Mouse (Mus musculus) forebrain, embryonic 12.5 days (tissue): ENCODE data around the gene Chchd6. TPM values are rescaled to one million over a fixed set of nuclear protein-coding genes. Genes with fewer than 3 reads are reported as not detected.

Source experiments
- ATAC-seq: fragments of 200-750 bp; cut with Nextera tagmentation; 2 replicates; pipeline ENCODE4 v1.8.0; 2017; ENCODE audit warnings: moderate TSS enrichment; ENCODE audit not compliant: low FRiP score
- H3K27ac ChIP-seq: fragments of 300-500 bp; sonication (generic); 2 replicates; pipeline ENCODE4 v1.5.1; 2016; ENCODE audit warnings: mild to moderate bottlenecking
- H3K27me3 ChIP-seq: fragments of 300-500 bp; sonication (generic); 2 replicates; pipeline ENCODE4 v1.6.1; 2016; ENCODE audit warnings: mild to moderate bottlenecking
- H3K36me3 ChIP-seq: fragments of 300-500 bp; sonication (generic); replicated peaks from 2 replicates; pipeline ENCODE4 v1.6.1; 2016; ENCODE audit warnings: mild to moderate bottlenecking
- H3K4me1 ChIP-seq: fragments of 300-500 bp; sonication (generic); 2 replicates; pipeline ENCODE4 v1.6.1; 2016
- H3K4me2 ChIP-seq: fragments of 300-500 bp; sonication (generic); 2 replicates; pipeline ENCODE4 v1.6.1; 2016; ENCODE audit warnings: mild to moderate bottlenecking, moderate library complexity
- H3K4me3 ChIP-seq: fragments of 300-500 bp; sonication (generic); replicated peaks from 2 replicates; pipeline ENCODE4 v1.5.1; 2016; ENCODE audit warnings: mild to moderate bottlenecking
- H3K9ac ChIP-seq: fragments of 300-500 bp; sonication (generic); 2 replicates; pipeline ENCODE4 v1.6.1; 2016; ENCODE audit warnings: mild to moderate bottlenecking
- H3K9me3 ChIP-seq: fragments of 300-500 bp; sonication (generic); 2 replicates; pipeline ENCODE4 v1.6.1; 2016
- WGBS: fragments of 180-500 bp; shearing (Covaris S2); methylation state at CpG from one replicate; pipeline ENCODE4 v1.1.7; 2016; 5-methylcytosine and 5-hydroxymethylcytosine counted together
- polyA plus RNA-seq: library from polyadenylated mRNA; unstranded; fragments of >200 nt; fragmentation: Nextera tagmentation; extraction: Ambion mirVana; gene quantifications from 2 replicates; pipeline ENCODE4 v1.2.1, GENCODE M21; 2016

Chchd6 gene
- polyA plus RNA-seq, 1 experiment from 2014 or later: 87.3 TPM

DNA sequence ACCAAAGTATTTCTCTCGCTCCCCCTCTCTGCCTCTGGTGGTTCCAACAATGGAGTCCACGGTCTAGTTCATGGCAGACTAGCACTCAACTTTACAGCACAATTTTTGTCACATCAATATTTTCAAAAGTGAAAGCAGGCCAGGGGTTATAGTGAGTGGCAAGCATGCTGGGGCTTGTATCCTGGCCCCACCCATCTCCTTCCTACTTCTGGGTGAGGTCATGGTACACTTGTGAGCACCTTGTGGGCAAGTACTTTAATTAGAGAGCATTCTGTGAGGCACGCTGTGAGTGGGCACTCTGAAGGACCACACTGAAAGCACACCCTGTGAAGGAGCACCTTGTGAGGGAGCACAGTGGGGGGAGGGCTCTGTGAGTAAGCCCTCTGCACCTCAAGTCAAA, 172.8 kb downstream of the Chchd6 start:
- WGBS: 91% methylated on average over 3 of the region's 3 CpGs
- H3K4me3 ChIP-seq: no peak overlapping the region
- no peaks in the 10 kb centered on the region for H3K27me3 ChIP-seq
- H3K4me1 ChIP-seq: peaks cover 5% of the 10 kb centered on the region; the same call in 1 of the 2 replicates
- no peak overlapping the region for H3K9ac ChIP-seq
- no peaks in the 10 kb centered on the region for H3K36me3 ChIP-seq
- no peak overlapping the region for H3K27ac ChIP-seq
- H3K4me2 ChIP-seq: no peak overlapping the region
- H3K9me3 ChIP-seq: no peaks in the 10 kb centered on the region
- no peak for ATAC-seq

DNA sequence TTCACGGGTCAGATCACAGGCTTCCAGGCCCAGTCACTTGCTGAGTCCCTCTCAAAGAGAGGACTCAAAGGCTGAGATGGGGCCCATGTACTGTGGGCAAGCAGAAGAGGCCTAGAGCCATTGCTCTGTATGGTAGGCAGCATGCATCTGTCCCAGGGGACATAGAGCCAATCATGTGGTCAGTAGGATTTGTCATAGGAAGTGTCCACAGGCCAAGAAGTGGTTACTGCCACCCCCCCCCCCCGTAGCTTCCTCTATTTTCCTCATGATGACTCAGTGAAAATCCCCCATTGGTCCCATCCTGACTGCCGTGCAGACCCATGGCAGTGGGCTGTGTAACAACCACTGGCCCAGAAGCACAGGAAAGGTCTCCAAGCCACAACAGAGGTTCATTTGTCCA, 173.5 kb downstream of the Chchd6 start:
- 89% methylated on average over 3 of the region's 3 CpGs for WGBS
- Histone ChIP-seq H3K9me3 (no peaks in the 10 kb centered on the region), H3K4me2 (no peak overlapping the region), H3K27me3 (no peaks in the 10 kb centered on the region), H3K27ac (no peak overlapping the region), H3K36me3 (no peaks in the 10 kb centered on the region), H3K4me3 (no peak overlapping the region), H3K4me1 (peaks cover 5% of the 10 kb centered on the region; the same call in 1 of the 2 replicates), H3K9ac (no peak overlapping the region)
- no peak for ATAC-seq

DNA sequence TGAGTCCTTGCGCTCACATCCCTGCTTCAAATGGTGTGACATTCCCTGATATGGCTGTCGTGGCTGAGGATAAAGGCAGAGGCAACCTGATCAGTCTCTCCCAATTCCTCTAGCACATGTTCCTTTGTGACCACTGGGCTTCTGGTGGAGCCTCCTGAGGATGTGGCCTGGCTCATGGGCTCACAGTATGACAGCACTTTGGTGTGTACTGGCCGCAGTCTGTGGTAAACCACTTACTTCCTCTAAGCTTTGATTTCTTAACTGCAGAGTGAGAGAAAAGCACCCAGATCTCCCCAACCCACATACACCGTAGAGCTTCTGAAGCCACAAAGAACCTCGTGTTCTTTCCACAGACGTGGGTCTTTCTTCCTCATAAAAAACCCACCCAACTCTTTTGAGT, 173.9 kb downstream of the Chchd6 start:
- Histone ChIP-seq H3K36me3 (no peaks in the 10 kb centered on the region), H3K27me3 (no peaks in the 10 kb centered on the region), H3K4me3 (no peak overlapping the region), H3K27ac (no peak overlapping the region), H3K4me2 (no peak overlapping the region), H3K9ac (no peak overlapping the region), H3K9me3 (no peaks in the 10 kb centered on the region), H3K4me1 (peaks cover 5% of the 10 kb centered on the region; the same call in 1 of the 2 replicates)
- ATAC-seq: no peak
- WGBS: 80% methylated on average over 6 of the region's 6 CpGs

DNA sequence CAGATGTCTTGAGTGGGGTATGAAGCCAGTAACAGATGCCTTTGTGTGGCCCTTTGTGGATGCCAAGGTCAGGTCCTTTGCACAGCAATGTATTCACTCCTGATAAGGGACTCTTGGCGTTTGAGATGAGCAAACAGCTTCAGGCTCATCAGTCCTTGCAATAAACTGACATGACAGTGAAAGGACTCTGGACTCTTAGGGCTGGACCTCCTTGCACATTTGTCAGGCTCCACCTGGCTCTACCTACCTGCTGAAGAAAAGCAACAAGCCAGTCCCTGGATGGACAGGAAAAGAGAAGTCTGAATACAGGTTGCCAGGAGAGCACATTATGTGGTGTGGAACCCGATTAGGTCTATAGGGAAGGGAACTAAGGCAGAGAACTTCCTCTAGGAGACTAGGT, 174.7 kb downstream of the Chchd6 start:
- Histone ChIP-seq H3K36me3 (no peaks in the 10 kb centered on the region), H3K27ac (no peak overlapping the region), H3K4me1 (peaks cover 5% of the 10 kb centered on the region; the same call in 1 of the 2 replicates), H3K4me3 (no peak overlapping the region), H3K27me3 (no peaks in the 10 kb centered on the region), H3K9me3 (no peaks in the 10 kb centered on the region), H3K4me2 (no peak overlapping the region), H3K9ac (no peak overlapping the region)
- ATAC-seq: no peak
- whole genome bisulfite sequencing: 84% methylated on average over 2 of the region's 2 CpGs

DNA sequence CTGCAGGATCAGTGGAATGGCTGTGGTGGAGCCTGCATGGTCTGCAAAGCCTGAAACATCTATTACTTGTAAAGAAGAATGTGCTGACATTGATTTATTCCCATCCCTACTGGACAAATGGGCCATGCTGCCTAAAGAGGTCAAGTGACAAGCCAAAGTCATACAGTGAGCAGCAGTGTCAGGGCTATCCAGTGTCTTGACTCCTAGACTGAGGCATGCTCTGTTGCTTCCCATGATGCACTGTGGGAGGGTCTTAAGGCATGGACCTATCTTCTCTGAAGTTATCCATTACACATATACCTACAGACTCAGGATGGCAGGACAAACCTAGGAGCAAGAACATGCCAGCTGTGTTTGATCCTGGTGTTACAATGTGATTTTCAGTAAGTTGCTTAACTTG, 175.3 kb downstream of the Chchd6 start:
- Histone ChIP-seq H3K9ac (no peak overlapping the region), H3K9me3 (no peaks in the 10 kb centered on the region), H3K4me3 (no peak overlapping the region), H3K27ac (no peak overlapping the region), H3K27me3 (no peaks in the 10 kb centered on the region), H3K36me3 (no peaks in the 10 kb centered on the region), H3K4me2 (no peak overlapping the region), H3K4me1 (peaks cover 5% of the 10 kb centered on the region; the same call in 1 of the 2 replicates)
- ATAC-seq: no peak

DNA sequence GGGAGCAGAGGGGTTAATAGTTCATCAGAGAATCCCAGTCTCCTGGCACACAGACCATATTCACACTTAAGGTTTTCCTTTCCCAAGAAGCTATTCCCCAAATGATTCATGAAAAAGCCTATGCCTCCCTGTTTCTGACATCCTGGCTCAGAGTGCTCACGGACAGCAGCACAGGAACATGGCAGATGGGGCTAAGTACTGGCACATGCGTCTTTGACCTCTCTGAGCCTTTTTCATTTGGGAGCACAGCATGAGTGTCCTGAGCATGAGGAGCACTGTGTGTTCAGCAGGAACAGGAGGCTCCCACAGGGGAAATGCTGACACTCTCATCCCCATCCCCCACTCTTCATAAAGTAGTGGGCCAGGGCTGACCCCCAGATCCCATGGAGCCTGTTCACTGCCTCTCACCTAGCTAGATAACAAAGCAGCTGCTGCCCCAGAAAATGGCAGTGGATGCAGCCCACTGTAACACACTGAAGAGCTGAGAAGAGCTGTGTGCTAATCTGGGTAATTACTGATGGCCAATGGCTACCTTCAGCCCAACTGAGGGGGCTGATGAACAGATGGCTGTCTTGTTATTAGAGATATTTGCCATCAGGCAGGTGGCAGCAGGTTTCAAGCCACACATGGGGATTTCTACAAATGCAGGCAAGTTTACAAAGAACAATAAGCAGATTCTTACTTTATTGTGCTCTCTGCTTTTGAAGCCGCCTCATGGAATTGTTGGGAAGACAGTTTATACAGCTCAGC, 176.2 kb downstream of the Chchd6 start:
- no peak overlapping the region for H3K9ac ChIP-seq
- no peaks in the 10 kb centered on the region for H3K27me3 ChIP-seq
- H3K4me2 ChIP-seq: no peak overlapping the region
- H3K9me3 ChIP-seq: no peaks in the 10 kb centered on the region
- no peak overlapping the region for H3K4me3 ChIP-seq
- H3K4me1 ChIP-seq: peaks cover 5% of the 10 kb centered on the region; the same call in 1 of the 2 replicates
- 83% methylated on average over 3 of the region's 3 CpGs for WGBS
- no peaks in the 10 kb centered on the region for H3K36me3 ChIP-seq
- H3K27ac ChIP-seq: 0 out of 2 replicates have a peak overlapping the region, but pooled peaks have one; percentile 46
- ATAC-seq: peak; percentile 69

DNA sequence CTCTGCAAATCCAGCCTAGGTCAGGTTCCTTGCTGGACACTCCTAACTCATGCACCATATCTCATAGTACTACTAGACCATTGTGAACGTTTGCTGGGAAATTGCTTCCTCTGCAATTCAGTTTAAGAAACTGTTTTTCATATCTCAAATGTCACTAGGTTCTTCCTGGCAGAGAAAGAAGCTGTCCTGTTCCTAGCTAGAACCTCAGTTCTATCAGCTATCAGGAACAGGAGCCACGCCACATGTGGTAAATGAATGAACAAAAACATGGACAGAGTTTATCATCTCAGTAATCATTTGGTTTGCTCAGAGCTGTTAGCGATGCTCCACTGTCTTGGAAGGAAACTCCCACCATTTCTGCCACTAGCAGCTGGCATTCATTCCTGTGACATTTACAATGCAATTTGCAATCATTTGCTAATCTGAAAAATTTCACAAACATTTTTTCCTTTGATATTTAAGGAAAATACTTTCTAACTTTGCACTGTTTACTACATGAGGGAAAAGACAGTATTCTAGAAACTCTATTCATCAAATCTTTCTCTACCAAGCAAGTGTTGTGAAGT, 179.3 kb downstream of the Chchd6 start:
- no peaks in the 10 kb centered on the region for H3K9me3 ChIP-seq
- H3K4me3 ChIP-seq: no peak overlapping the region
- 93% methylated on average over 3 of the region's 3 CpGs for WGBS
- ATAC-seq: no peak
- no peak overlapping the region for H3K4me2 ChIP-seq
- H3K27ac ChIP-seq: no peak overlapping the region
- no peak overlapping the region for H3K9ac ChIP-seq
- H3K27me3 ChIP-seq: no peaks in the 10 kb centered on the region
- H3K36me3 ChIP-seq: no peaks in the 10 kb centered on the region
- H3K4me1 ChIP-seq: peaks cover 5% of the 10 kb centered on the region; the same call in 1 of the 2 replicates

DNA sequence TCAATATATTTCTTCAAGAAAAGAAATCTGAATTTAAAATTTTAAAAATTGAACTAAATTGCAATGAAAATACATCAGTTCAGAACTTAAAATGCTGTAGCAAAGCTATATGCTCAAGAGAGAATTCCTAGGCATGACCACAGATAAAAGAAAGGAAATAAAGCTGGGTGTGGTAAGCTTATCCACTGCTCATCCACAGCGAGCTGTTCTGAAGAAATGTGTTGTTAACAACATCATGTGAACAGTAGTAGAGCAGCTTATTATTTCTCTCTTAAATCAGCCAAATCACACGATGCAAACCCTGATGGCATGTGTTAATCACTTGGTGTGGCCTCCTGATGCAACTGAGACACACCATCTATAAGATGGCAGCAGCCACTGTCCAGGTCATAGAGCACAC, 180.4 kb downstream of the Chchd6 start:
- no peak for ATAC-seq
- 83% methylated on average over 2 of the region's 2 CpGs for WGBS

DNA sequence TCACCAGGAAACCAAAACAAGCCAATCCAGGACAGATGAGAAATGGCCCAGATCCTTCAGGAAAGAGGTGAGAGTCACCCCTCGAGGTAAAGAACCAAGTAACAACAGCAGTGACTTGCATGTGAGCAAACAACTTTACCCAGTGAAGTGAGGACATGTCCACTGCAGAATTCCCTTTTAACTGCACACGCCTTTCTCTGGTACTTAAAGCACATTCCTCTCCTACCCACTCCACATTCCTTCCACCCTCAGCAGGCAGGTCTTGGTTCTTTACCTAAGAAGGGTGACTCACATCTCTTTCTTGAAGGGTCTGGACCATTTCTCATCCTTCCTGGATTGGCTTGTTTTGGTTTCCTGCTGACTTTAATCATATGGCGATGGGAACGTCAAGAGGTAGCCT, 181.3 kb downstream of the Chchd6 start:
- no peak for ATAC-seq
- Histone ChIP-seq H3K4me2 (no peak overlapping the region), H3K4me1 (peaks cover 1% of the 10 kb centered on the region; the same call in 1 of the 2 replicates), H3K9ac (no peak overlapping the region), H3K36me3 (no peaks in the 10 kb centered on the region), H3K27ac (no peak overlapping the region), H3K27me3 (no peaks in the 10 kb centered on the region), H3K4me3 (no peak overlapping the region), H3K9me3 (no peaks in the 10 kb centered on the region)
- WGBS: 91% methylated on average over 4 of the region's 4 CpGs

More for the DNA sequence above, 180.4 kb downstream of the Chchd6 start:
- H3K9me3 ChIP-seq: no peaks in the 10 kb centered on the region
- no peak overlapping the region for H3K4me2 ChIP-seq
- H3K36me3 ChIP-seq: no peaks in the 10 kb centered on the region
- H3K9ac ChIP-seq: no peak overlapping the region
- H3K4me1 ChIP-seq: peaks cover 5% of the 10 kb centered on the region; the same call in 1 of the 2 replicates
- H3K4me3 ChIP-seq: no peak overlapping the region
- H3K27ac ChIP-seq: no peak overlapping the region
- no peaks in the 10 kb centered on the region for H3K27me3 ChIP-seq

DNA sequence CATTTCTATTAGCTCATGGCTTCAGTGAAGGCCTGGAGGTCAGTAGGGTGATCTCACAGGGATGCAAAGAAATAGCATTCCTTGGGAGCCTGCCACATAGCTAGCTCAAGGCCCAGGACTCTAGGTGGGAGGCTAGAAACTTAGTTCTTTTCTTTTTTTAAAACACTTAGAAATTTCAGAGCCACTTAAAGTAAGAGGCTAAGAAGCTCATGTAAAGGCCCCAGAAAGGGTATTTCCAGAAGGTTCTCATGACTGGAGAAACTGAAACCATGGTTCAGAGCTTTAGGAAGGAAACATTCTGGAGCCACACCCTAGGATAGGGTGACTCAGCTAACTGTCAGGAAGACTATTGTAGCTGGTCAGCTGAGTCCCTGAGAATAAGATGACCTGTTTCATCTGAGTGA, 182.0 kb downstream of the Chchd6 start:
- ATAC-seq: no peak
- no peak overlapping the region for H3K27ac ChIP-seq
- no peaks in the 10 kb centered on the region for H3K27me3 ChIP-seq
- H3K9me3 ChIP-seq: no peaks in the 10 kb centered on the region
- H3K4me1 ChIP-seq: no peaks in the 10 kb centered on the region
- H3K9ac ChIP-seq: no peak overlapping the region
- no peaks in the 10 kb centered on the region for H3K36me3 ChIP-seq
- H3K4me3 ChIP-seq: no peak overlapping the region
- H3K4me2 ChIP-seq: no peak overlapping the region

DNA sequence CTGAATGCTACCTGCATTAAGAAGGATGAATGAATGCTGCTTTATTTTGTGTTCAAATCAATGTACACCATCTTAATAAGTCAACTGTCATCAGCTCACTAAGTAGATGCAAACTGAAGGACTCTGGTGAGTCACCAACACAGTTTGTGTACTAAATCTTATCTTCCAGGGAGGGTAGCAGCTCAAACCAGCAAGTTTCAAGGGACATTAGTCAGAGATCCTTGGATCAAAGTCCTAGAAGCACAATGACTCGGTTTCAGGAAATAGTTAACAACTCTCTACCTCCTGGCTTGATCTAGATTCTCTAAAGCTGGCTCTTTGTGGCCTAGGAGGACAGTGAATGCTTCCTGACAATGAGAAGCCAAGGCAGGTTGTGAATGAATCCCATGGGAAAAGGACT, 182.9 kb downstream of the Chchd6 start:
- ATAC-seq: no peak
- WGBS: 76% methylated on average over 1 of the region's 1 CpGs

DNA sequence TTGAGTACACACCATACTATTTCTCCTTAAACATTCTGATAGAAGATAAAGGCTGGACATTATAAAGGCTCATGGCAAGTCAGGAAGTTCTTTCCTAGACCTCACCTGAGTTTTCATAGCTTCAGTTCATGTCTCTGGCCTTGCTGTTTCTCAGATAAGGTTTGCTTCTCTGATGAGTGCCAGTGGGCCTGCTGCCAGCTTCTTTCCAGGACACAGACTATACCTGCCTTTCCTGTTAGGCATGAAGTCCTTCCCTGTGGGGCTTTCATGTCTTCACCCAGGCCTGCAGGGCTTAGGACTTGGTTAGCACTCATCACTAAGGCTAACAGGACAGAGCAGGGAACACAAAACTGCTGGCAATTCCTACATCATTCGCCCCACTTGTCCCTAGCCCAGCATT, 186.4 kb downstream of the Chchd6 start:
- WGBS: 73% methylated on average over 1 of the region's 1 CpGs
- no peaks in the 10 kb centered on the region for H3K9me3 ChIP-seq
- no peaks in the 10 kb centered on the region for H3K36me3 ChIP-seq
- H3K27ac ChIP-seq: no peak overlapping the region
- H3K27me3 ChIP-seq: peaks cover 6% of the 10 kb centered on the region; the same call in 1 of the 2 replicates
- no peak overlapping the region for H3K4me2 ChIP-seq
- peaks cover 4% of the 10 kb centered on the region; the same call in 1 of the 2 replicates for H3K4me1 ChIP-seq
- no peak overlapping the region for H3K9ac ChIP-seq
- H3K4me3 ChIP-seq: no peak overlapping the region
- no peak for ATAC-seq

More for the DNA sequence above, 182.9 kb downstream of the Chchd6 start:
- Histone ChIP-seq H3K27me3 (no peaks in the 10 kb centered on the region), H3K9ac (no peak overlapping the region), H3K4me1 (0 out of 2 replicates have a peak, but pooled peaks cover 3% of the 10 kb centered on the region), H3K27ac (no peak overlapping the region), H3K4me2 (no peak overlapping the region), H3K9me3 (no peaks in the 10 kb centered on the region), H3K4me3 (no peak overlapping the region), H3K36me3 (no peaks in the 10 kb centered on the region)

DNA sequence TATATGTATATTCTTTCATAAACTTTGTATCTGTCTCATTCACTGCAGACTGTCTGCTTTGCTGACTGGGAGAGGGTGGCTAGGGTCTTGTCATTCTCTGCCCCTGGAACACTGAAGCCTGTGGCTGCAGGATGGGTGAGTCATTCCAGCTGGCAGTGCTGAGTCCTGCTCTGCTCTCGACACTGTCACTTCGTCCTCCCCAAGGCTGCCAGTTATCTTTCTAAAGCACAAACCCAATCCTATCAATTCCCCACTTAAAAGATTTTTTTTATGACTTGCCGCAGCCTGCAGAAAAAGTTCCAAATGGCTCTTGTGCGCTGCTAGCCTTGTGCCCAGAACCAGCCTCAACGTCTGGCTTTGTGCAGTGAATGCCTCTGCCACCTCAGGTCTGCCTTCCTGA, 187.2 kb downstream of the Chchd6 start:
- no peak for ATAC-seq
- H3K9ac ChIP-seq: no peak overlapping the region
- no peaks in the 10 kb centered on the region for H3K9me3 ChIP-seq
- no peaks in the 10 kb centered on the region for H3K36me3 ChIP-seq
- H3K4me2 ChIP-seq: no peak overlapping the region
- H3K27ac ChIP-seq: no peak overlapping the region
- H3K27me3 ChIP-seq: peaks cover 6% of the 10 kb centered on the region; the same call in 1 of the 2 replicates
- 88% methylated on average over 5 of the region's 5 CpGs for WGBS
- H3K4me1 ChIP-seq: peaks cover 4% of the 10 kb centered on the region; the same call in 1 of the 2 replicates
- H3K4me3 ChIP-seq: no peak overlapping the region
